Mouse (Mus musculus): ENCODE data around the gene Ankrd26.

DNA sequence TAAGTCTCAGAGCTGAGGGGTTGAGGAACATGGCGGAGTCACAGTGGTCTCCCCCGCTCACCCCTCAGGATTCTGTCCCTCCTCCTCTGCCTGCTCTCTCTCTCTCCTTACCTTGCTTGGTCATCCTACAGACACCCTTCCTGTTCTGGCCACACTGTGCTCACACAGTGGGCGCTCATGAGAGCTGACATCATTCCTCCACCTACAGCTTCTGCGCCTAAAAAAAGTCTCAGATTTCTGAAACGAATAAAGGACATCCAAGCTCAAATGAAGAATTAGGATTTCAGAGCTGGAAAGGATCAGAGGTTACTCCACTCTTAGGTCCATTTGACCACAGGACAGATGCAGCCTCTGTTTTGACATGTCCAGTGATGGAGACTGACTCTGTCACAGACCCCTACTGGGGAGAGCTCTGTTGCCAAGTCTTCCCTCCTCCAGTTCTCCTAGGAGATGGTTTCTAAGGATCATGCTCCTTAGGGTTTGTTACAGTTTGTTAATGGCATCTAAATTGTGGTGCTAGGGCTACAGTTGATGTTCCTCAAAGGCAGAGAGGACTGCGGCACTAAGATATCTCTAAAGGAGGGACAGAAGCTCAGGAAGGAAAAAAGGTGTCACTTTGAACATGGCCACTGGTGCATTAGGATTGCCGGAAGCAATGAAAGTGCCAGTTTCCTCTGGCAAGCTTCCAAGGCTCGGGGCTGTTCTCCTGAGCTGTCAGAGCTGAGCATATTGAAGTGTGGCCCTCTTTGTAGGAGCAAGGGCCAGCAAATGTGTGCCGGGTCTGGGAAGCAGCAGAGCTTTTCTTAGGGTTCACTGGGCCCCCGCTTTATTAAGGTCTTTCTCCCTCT lies 33.0 kb upstream of the Ankrd26 start:
- TF ChIP-seq CTCF (IDR thresholded peaks at IDR 0.05; ENCODE audit: low read depth) (no peak), EP300 (IDR thresholded peaks at IDR 0.05; ENCODE audit: low read depth) (no peak)

All from liver, embryonic 14.5 days (tissue).